Mouse (Mus musculus) myocyte (in vitro differentiated cells): ENCODE measurements around the gene Cib1.

Experiments
- CEBPB ChIP-seq: IDR thresholded peaks from 2 replicates; pipeline ENCODE4 v1.6.1; 2011; ENCODE audit warnings: mild to moderate bottlenecking, moderate library complexity; ENCODE audit not compliant: poor library complexity, insufficient read depth, severe bottlenecking
- E2F4 ChIP-seq: IDR thresholded peaks from one replicate; pipeline ENCODE4 v1.6.1; 2011; ENCODE audit warnings: mild to moderate bottlenecking, control low read depth, moderate library complexity; ENCODE audit not compliant: insufficient read depth
- MAX ChIP-seq: IDR thresholded peaks from one replicate; pipeline ENCODE4 v1.6.1; 2011; ENCODE audit warnings: low read depth, mild to moderate bottlenecking, control low read depth
- MYOG ChIP-seq, 3 experiments: IDR thresholded peaks; one replicate each; pipeline ENCODE4 v1.6.1; 2011; ENCODE audit warnings: control low read depth in 2 of 3, low read depth in 2 of 3, mild to moderate bottlenecking in 2 of 3; ENCODE audit not compliant: insufficient read length in 2 of 3, control insufficient read depth in 1 of 3, insufficient read depth in 1 of 3
- POLR2A ChIP-seq: IDR thresholded peaks from one replicate; pipeline ENCODE4 v1.6.1; 2011; ENCODE audit warnings: low read depth, mild to moderate bottlenecking, control low read depth, moderate library complexity; ENCODE audit not compliant: insufficient read length
- POLR2AphosphoS2 ChIP-seq: IDR thresholded peaks from one replicate; pipeline ENCODE4 v1.6.1; 2011; ENCODE audit warnings: low read depth, control low read depth; ENCODE audit not compliant: insufficient read length
- REST ChIP-seq: IDR thresholded peaks from one replicate; pipeline ENCODE4 v1.6.1; 2011; ENCODE audit warnings: mild to moderate bottlenecking, control low read depth, moderate library complexity; ENCODE audit not compliant: insufficient read depth, insufficient read length
- SRF ChIP-seq: IDR thresholded peaks from one replicate; pipeline ENCODE4 v1.6.1; 2011; ENCODE audit warnings: low read depth; ENCODE audit not compliant: control insufficient read depth, insufficient read length
- TCF12 ChIP-seq: IDR thresholded peaks from one replicate; pipeline ENCODE4 v1.6.1; 2011; ENCODE audit warnings: mild to moderate bottlenecking, control low read depth; ENCODE audit not compliant: poor library complexity, insufficient read depth, severe bottlenecking
- USF1 ChIP-seq: IDR thresholded peaks from one replicate; pipeline ENCODE4 v1.6.1; 2011; ENCODE audit warnings: low read depth, mild to moderate bottlenecking, control low read depth, moderate library complexity

DNA sequence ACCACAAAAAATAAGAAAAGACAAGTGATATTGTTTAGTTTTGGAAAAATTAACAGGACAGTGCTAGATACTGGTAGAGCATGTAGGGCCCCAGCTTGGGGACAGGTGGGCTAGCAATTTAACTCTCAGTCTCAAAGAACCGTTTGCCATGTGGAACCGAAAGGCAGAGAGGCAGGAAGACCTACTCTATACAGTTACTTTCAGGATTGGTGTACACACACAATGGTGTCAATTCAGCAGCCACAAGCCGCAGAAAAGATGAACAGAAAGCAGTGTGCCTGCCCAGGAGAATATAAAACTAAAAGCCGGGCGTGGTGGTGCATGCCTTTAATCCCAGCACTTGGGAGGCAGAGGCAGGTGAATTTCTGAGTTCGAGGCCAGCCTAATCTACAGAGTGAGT lies 52.8 kb downstream of the Cib1 start:
- no peak for TF ChIP-seq POLR2A
- TF ChIP-seq MYOG (IDR thresholded peaks at IDR 0.05; ENCODE audit: control insufficient read depth in 1 of 3, insufficient read depth in 1 of 3, insufficient read length in 2 of 3, low read depth in 2 of 3): no peak
- TF ChIP-seq TCF12: no peak
- TF ChIP-seq USF1: no peak
- TF ChIP-seq CEBPB: no peak
- TF ChIP-seq POLR2AphosphoS2: no peak
- TF ChIP-seq MAX: no peak
- TF ChIP-seq E2F4: no peak
- TF ChIP-seq REST: no peak
- no peak for TF ChIP-seq SRF
